7 mouse cellular contexts compared by ENCODE assay signal in the genomic region with DNA sequence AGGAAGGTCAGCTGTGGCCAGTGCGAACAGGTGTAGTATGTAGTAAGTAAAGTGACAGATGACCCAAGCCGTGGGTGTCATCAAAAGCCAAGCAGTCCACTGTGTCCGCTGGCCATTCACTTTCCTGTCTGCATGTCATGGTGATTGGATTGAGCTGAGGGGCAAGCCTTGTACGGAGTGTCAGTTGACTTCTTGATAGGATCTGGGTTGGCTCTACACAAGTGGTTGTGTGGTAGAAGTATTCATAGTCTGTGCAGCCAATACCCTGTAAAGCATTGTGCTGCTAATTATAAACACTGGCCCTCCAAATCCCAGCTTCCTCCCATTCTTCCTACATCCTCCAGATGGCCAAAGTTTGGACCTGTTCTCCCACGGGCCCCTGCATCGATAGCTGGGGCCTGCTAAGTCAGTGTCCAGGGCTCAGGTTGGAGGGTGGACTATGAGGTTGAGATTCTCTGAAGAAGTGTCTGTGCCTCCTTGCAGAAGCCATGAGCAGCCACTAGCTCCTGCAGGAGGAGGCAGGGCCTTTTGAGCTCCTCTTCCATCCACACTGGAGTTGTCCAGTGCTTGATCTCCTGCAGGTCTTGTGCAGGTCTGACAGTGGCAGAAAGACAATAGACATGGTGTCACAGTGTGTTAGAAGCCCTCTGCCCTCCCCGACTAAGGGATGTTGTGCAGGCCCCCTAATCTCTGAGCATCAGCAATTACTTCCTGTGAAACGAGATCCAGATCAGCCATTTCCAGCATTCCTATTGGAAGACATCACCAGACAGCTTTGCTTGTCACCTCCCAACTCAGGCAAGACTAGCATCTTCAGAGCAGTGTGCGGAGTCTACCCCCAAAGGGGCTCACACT.
DNase-seq lines count a peak whose midpoint lies in the region; ATAC-seq and TF ChIP-seq lines count a peak whose summit lies in the region.

No protein-coding gene starts in this region.

- TF ChIP-seq CTCF in cortical plate, adult 2 months (IDR thresholded peaks at IDR 0.05; ENCODE audit: extremely low read depth, insufficient read depth, low read length), result no peak

- 69% methylated on average over 9 of the region's 9 CpGs for WGBS in limb, embryonic 15.5 days

- peaks cover 39% of the 10 kb centered on the region for H3K4me1 ChIP-seq in brown adipose tissue, adult 24 weeks (ENCODE audit: control insufficient read depth, insufficient read depth, insufficient read length, low read length)
- no peaks in the 10 kb centered on the region for H3K4me1 ChIP-seq in cortical plate, adult 2 months (ENCODE audit: control insufficient read depth, insufficient read depth, low read length)
- peaks cover 3% of the 10 kb centered on the region; the same call in 1 of the 2 replicates for H3K4me1 ChIP-seq in limb, embryonic 15.5 days

- no peak overlapping the region for H3K9ac ChIP-seq in limb, embryonic 15.5 days

- intact Hi-C loops in heart, postnatal 14 days (cut with DNase I), result loop anchor here (5.0 kb wide), 3 partner anchors 37 to 107 kb away; no protein-coding TSS in a partner anchor

- peak; percentile 37 to 40 for DNase-seq in heart, postnatal 14 days
- DNase-seq in adipocyte (ENCODE audit: low spot score), result no peak
- DNase-seq in urinary bladder, adult 18-20 months (ENCODE audit: low spot score in 2 of 2), result no peak

- H3K4me2 ChIP-seq in limb, embryonic 15.5 days, result no peak overlapping the region

- no peak for TF ChIP-seq POLR2A in cortical plate, adult 2 months (IDR thresholded peaks at IDR 0.05; ENCODE audit: extremely low read depth, insufficient read depth, low read length)

- H3K4me3 ChIP-seq in brown adipose tissue, adult 24 weeks (ENCODE audit: insufficient read depth, low read depth, low read length), result no peak overlapping the region
- H3K4me3 ChIP-seq in cortical plate, adult 2 months (ENCODE audit: insufficient read depth, low read length), result no peak overlapping the region
- no peak overlapping the region for H3K4me3 ChIP-seq in limb, embryonic 15.5 days

- H3K9me3 ChIP-seq in limb, embryonic 15.5 days, result no peaks in the 10 kb centered on the region

- ATAC-seq in limb, embryonic 15.5 days (ENCODE audit: insufficient number of reproducible peaks, low FRiP score, low TSS enrichment, low read depth), result no peak
- no peak for ATAC-seq in frontal cortex, adult (ENCODE audit: low TSS enrichment)

- H3K27ac ChIP-seq in brown adipose tissue, adult 24 weeks (replicated peaks; ENCODE audit: low read depth, low read length), result peak overlapping the region; percentile 94
- peak overlapping the region; percentile 37; the same call in 1 of the 2 replicates for H3K27ac ChIP-seq in cortical plate, adult 2 months (ENCODE audit: insufficient read depth, low read length)
- peak overlapping the region; percentile 17 for H3K27ac ChIP-seq in limb, embryonic 15.5 days

- no peaks in the 10 kb centered on the region for H3K27me3 ChIP-seq in limb, embryonic 15.5 days

- H3K36me3 ChIP-seq in limb, embryonic 15.5 days, result no peaks in the 10 kb centered on the region

Comparison
In these comparisons a context has a peak if more than half of its experiments do, and no peak if none do; other contexts are left out.
1. H3K27ac ChIP-seq: peak in every context shown above with its lines; median percentile 94 in brown adipose tissue, adult 24 weeks; 37 in cortical plate, adult 2 months; 17 in limb, embryonic 15.5 days.
2. DNase-seq: peak in heart, postnatal 14 days (2 of 2); none in adipocyte (single experiment) and urinary bladder, adult 18-20 months (0 of 2).